Mouse (Mus musculus) thymus, adult 2 months (tissue): ENCODE measurements around the gene Nin.

Experiments
- CTCF ChIP-seq: fragments of 200-500 bp; IDR thresholded peaks from 2 replicates; pipeline ENCODE4 v1.5.1; 2012; ENCODE audit warnings: mild to moderate bottlenecking, control low read depth, low read length, moderate library complexity, borderline replicate concordance; ENCODE audit not compliant: control insufficient read depth, poor library complexity, insufficient read depth; ENCODE audit errors: extremely low read depth
- POLR2A ChIP-seq: fragments of 200-500 bp; IDR thresholded peaks from 2 replicates; pipeline ENCODE4 v1.6.1; 2012; ENCODE audit warnings: mild to moderate bottlenecking, low read length, control low read depth, moderate library complexity; ENCODE audit not compliant: control insufficient read depth, poor library complexity, insufficient read depth; ENCODE audit errors: extremely low read depth

DNA sequence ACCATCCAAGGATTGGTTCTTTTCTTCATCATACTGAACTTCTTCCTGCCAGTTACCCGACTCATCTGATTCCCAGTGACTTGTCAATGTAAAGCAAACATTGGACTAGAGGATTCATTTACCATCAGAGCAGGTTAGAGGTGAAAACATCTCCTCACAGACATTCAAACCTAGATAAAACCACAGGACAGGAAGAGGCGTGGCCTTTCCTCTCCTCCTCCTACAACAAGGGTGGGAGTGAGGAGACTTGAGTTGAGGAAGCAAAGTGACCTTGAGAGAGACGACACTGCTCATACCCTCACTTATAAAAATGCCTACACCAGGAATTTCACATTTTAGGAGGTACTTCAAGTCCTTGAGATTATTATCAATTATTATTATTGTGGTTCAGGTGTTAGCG lies 95.4 kb downstream of the Nin start:
- TF ChIP-seq POLR2A (no peak), CTCF (no peak)
